Mouse (Mus musculus): ENCODE data around the gene Zfp36.

GRCm38 (mm10) chr7:28338108-28338998, 41.7 kb downstream of the Zfp36 start, which contains the start of gene Supt5:
- peak; percentile 100 for TF ChIP-seq EP300 (optimal IDR thresholded peaks at IDR 0.05)
- no peak for TF ChIP-seq CTCF (IDR thresholded peaks at IDR 0.05; ENCODE audit: low read depth)
